Mouse (Mus musculus) kidney, postnatal 0 days (tissue): ENCODE data around the gene Acad10. TPM values are rescaled to one million over a fixed set of nuclear protein-coding genes. Genes with fewer than 3 reads are reported as not detected.
"Not testable (repeated sequence)": the region's sequence is repeated elsewhere in the genome, so short reads cannot be mapped to it uniquely, and the experiment has no call there.

Experiments used
- ATAC-seq: fragments of 200-750 bp; cut with Nextera tagmentation; replicated peaks from 2 replicates; pipeline ENCODE4 v1.8.0; 2017; ENCODE audit warnings: low read depth, moderate number of reproducible peaks, moderate TSS enrichment, moderate library complexity; ENCODE audit not compliant: low FRiP score
- DNase-seq: peaks from one replicate; pipeline ENCODE4 v3.0.0-alpha.2; 2016; ENCODE audit warnings: low spot score
- H3K27ac ChIP-seq: fragments of 300-500 bp; sonication (generic); 2 replicates; pipeline ENCODE4 v1.5.1; 2014; ENCODE audit warnings: mild to moderate bottlenecking
- H3K27me3 ChIP-seq: fragments of 300-500 bp; sonication (generic); 2 replicates; pipeline ENCODE4 v1.6.1; 2014; ENCODE audit warnings: low read length, mixed read lengths; ENCODE audit not compliant: insufficient read depth
- H3K36me3 ChIP-seq: fragments of 300-500 bp; sonication (generic); 2 replicates; pipeline ENCODE4 v1.6.1; 2014; ENCODE audit warnings: low read length, mixed read lengths; ENCODE audit not compliant: insufficient read depth
- H3K4me1 ChIP-seq: fragments of 300-500 bp; sonication (generic); replicated peaks from 2 replicates; pipeline ENCODE4 v1.6.1; 2014; ENCODE audit warnings: antibody characterized with exemption, low read length, mixed read lengths; ENCODE audit not compliant: insufficient read depth
- H3K4me2 ChIP-seq: fragments of 300-500 bp; sonication (generic); 2 replicates; pipeline ENCODE4 v1.6.1; 2014; ENCODE audit warnings: mild to moderate bottlenecking, low read length, moderate library complexity, mixed read lengths
- H3K4me3 ChIP-seq: fragments of 300-500 bp; sonication (generic); replicated peaks from 2 replicates; pipeline ENCODE4 v1.5.1; 2014; ENCODE audit warnings: low read depth, low read length
- H3K9ac ChIP-seq: fragments of 300-500 bp; sonication (generic); 2 replicates; pipeline ENCODE4 v1.6.1; 2014; ENCODE audit warnings: low read depth, low read length
- H3K9me3 ChIP-seq: fragments of 300-500 bp; sonication (generic); replicated peaks from 2 replicates; pipeline ENCODE4 v1.6.1; 2016; ENCODE audit warnings: low read length, inconsistent platforms, mixed read lengths
- CTCF ChIP-seq: IDR thresholded peaks from 2 replicates; pipeline ENCODE4 v1.5.1; 2016; ENCODE audit warnings: antibody characterized with exemption, low read depth, mild to moderate bottlenecking, moderate library complexity
- WGBS: fragments of 180-500 bp; shearing (Covaris S2); extraction: QIAGEN DNeasy Blood & Tissue Kit; methylation state at CpG from one replicate; pipeline ENCODE4 v1.1.7; 2014; 5-methylcytosine and 5-hydroxymethylcytosine counted together
- polyA plus RNA-seq: library from polyadenylated mRNA; unstranded; fragments of >200 nt; fragmentation: Nextera tagmentation; extraction: Ambion mirVana; gene quantifications from 2 replicates; pipeline ENCODE4 v1.2.1, GENCODE M21; 2015

The Acad10 gene
- polyA plus RNA-seq, 1 experiment from 2014 or later = 7.6 TPM

DNA sequence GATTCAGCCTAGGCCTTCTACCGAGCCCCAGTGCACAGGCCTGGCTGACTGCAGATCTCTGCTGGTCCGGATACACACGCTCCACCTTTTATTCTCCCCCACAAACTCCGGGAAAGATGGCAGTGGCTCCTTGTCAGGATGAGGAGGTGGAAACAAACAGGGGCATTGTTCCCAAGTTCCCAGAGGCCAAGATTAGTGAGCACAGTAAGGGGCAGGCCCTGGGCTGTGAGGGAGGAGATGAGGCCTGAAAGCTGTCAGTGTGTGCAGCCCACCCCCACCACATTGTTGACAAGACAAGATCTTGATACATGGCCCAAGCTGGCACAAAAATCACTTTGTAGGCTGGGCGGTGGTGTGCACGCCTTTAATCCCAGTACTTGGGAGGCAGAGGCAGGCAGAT is 36.4 kb upstream of the Acad10 start:
- no peaks in the 10 kb centered on the region for H3K36me3 ChIP-seq
- no peak overlapping the region for H3K27ac ChIP-seq
- DNase-seq (no peak), ATAC-seq (no peak)
- peaks cover 4% of the 10 kb centered on the region; the same call in 1 of the 2 replicates for H3K4me1 ChIP-seq
- H3K4me2 ChIP-seq = no peak overlapping the region
- WGBS = 70% methylated on average over 6 of the region's 6 CpGs
- no peaks in the 10 kb centered on the region for H3K9me3 ChIP-seq
- H3K4me3 ChIP-seq = no peak overlapping the region
- no peak for TF ChIP-seq CTCF
- H3K9ac ChIP-seq = no peak overlapping the region
- no peaks in the 10 kb centered on the region for H3K27me3 ChIP-seq

- Histone ChIP-seq H3K9me3 (no peaks in the 10 kb centered on the region), H3K27me3 (no peaks in the 10 kb centered on the region), H3K27ac (no peak overlapping the region), H3K4me3 (no peak overlapping the region), H3K4me1 (no peaks in the 10 kb centered on the region), H3K9ac (no peak overlapping the region), H3K4me2 (no peak overlapping the region), H3K36me3 (no peaks in the 10 kb centered on the region)
- DNase-seq (no peak), ATAC-seq (no peak)
- TF ChIP-seq CTCF = no peak
- 71% methylated on average over 4 of the region's 4 CpGs for WGBS
These were observed 32.6 kb upstream of the Acad10 start for GRCm38 (mm10) chr5:121692897-121693296.

DNA sequence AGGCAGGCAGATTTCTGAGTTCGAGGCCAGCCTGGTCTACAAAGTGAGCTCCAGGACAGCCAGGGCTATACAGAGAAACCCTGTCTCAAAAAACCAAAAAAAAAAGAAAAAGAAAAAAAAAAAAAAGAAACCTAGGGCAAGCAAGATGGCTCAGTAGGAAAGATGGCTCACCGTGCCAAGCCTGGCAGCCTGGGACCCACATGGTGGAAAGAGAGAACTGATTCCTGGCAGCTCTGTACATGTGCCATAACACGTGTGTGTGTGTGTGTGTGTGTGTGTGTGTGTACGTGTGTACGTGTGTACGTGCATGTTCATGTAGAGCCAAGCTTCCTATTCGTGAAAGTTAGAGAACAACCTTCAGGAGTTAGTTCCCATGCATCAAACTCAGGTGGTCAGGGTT is 31.1 kb upstream of the Acad10 start:
- 88% methylated on average over 7 of the region's 7 CpGs for WGBS
- H3K9ac ChIP-seq, H3K27ac ChIP-seq, H3K9me3 ChIP-seq, DNase-seq, H3K4me1 ChIP-seq, H3K4me2 ChIP-seq, ATAC-seq, H3K27me3 ChIP-seq, H3K4me3 ChIP-seq, H3K36me3 ChIP-seq: not testable (repeated sequence)

GRCm38 (mm10) chr5:121690482-121691211 is 30.3 kb upstream of the Acad10 start:
- no peaks in the 10 kb centered on the region for H3K4me1 ChIP-seq
- no peaks in the 10 kb centered on the region for H3K9me3 ChIP-seq
- H3K4me2 ChIP-seq = no peak overlapping the region
- peak; percentile 69 for DNase-seq
- peak overlapping the region; percentile 44; the same call in 1 of the 2 replicates for H3K27ac ChIP-seq
- 0 out of 2 replicates have a peak, but pooled peaks cover 11% of the 10 kb centered on the region for H3K36me3 ChIP-seq
- H3K9ac ChIP-seq = no peak overlapping the region
- no peak for TF ChIP-seq CTCF
- 54% methylated on average over 7 of the region's 7 CpGs for WGBS
- H3K27me3 ChIP-seq = no peaks in the 10 kb centered on the region
- H3K4me3 ChIP-seq = no peak overlapping the region
- ATAC-seq = no peak

GRCm38 (mm10) chr5:121686113-121686898 is 26.0 kb upstream of the Acad10 start:
- Histone ChIP-seq H3K27me3 (no peaks in the 10 kb centered on the region), H3K9ac (no peak overlapping the region), H3K27ac (peak overlapping the region; percentile 19; the same call in 1 of the 2 replicates), H3K4me2 (no peak overlapping the region), H3K4me1 (no peaks in the 10 kb centered on the region), H3K4me3 (no peak overlapping the region), H3K9me3 (no peaks in the 10 kb centered on the region), H3K36me3 (peaks cover 42% of the 10 kb centered on the region)
- no peak for DNase-seq
- 0 out of 2 replicates have a peak, but pooled peaks have one; percentile 59 for ATAC-seq
- 63% methylated on average over 15 of the region's 15 CpGs for WGBS
- TF ChIP-seq CTCF = peak; percentile 50

DNA sequence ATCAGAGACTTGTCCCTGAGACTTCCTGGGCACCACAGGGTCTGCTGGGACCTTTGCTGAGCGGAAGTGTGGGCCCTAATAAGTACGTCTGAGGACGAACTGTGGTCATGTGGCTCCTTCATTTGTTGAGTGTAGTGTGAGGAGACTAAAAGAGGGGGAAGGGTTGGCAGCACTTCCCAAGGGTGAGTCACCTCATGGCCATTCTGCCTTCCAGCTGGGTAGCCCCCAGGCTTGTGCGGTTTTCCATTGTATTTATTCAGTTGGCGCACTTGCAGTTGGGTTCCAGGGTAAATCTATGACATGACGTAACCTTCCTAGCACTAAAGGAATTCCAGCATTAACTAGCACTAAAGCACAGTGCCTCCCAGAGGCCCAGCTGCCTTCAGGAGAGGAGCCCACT is 25.2 kb upstream of the Acad10 start:
- H3K4me2 ChIP-seq = no peak overlapping the region
- H3K27ac ChIP-seq = no peak overlapping the region
- 82% methylated on average over 6 of the region's 6 CpGs for WGBS
- no peaks in the 10 kb centered on the region for H3K9me3 ChIP-seq
- DNase-seq (no peak), ATAC-seq (no peak)
- H3K9ac ChIP-seq = no peak overlapping the region
- no peak for TF ChIP-seq CTCF
- no peaks in the 10 kb centered on the region for H3K27me3 ChIP-seq
- no peak overlapping the region for H3K4me3 ChIP-seq
- peaks cover 49% of the 10 kb centered on the region for H3K36me3 ChIP-seq
- H3K4me1 ChIP-seq = no peaks in the 10 kb centered on the region
